Mouse (Mus musculus): ENCODE data around the gene Fignl1. TPM values are rescaled to one million over a fixed set of nuclear protein-coding genes. Genes with fewer than 3 reads are reported as not detected.
A peak's percentile ranks its signal among the peaks of the same experiment; 100 is the strongest.

Gene Fignl1
- total RNA-seq (2021): 1 to 10 TPM; 2.1 to 2.9 TPM
- long read RNA-seq, partial matches to known transcripts: 0 of 5 reads
- long read RNA-seq, other reads (novel, unspliced or antisense): 0 of 5 reads

GRCm38 (mm10) chr11:11808820-11809403 is at the start of gene Fignl1:
TSS of gene Fignl1 (minus strand) at chr11:11808962.
- DNase-seq (ENCODE audit: low spot score in 2 of 2): peak; percentile 97 to 98

DNA sequence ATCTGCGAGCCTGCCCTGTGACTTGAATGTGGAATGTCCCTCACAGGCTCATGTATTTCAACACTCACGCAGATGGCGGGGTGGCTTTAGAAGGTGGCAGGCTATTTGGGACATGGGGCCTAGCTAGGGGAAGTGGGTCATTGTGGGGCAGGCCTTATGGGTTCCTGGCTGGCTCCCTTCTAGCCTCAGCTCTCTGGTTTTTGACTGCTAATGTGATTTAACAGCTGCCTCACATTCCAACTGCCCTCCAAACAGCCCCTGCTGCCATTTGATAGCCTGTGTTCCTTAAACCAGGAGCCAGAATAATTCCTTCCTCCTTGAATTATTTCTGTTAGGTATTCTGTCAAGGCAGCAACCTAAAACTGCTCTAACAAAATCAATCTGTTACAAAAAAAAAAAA is 48.2 kb upstream of the Fignl1 start:
- no peak for DNase-seq (ENCODE audit: low spot score in 2 of 2)

GRCm38 (mm10) chr11:11855685-11856131 is 46.9 kb upstream of the Fignl1 start:
- peak; percentile 47 to 61 for DNase-seq (ENCODE audit: low spot score in 2 of 2)

- no peak for DNase-seq (ENCODE audit: low spot score in 2 of 2)
Measured at GRCm38 (mm10) chr11:11855061-11855672, 46.4 kb upstream of the Fignl1 start.

- DNase-seq (ENCODE audit: low spot score in 2 of 2): no peak
Measured at GRCm38 (mm10) chr11:11853731-11854461, 45.1 kb upstream of the Fignl1 start.

- DNase-seq (ENCODE audit: low spot score in 2 of 2): no peak
Measured at GRCm38 (mm10) chr11:11851957-11852505, 43.3 kb upstream of the Fignl1 start.

- DNase-seq (ENCODE audit: low spot score in 2 of 2): no peak
Measured at GRCm38 (mm10) chr11:11850476-11851267, 41.9 kb upstream of the Fignl1 start.

GRCm38 (mm10) chr11:11849513-11850311 is 41.0 kb upstream of the Fignl1 start:
- DNase-seq (ENCODE audit: low spot score in 2 of 2): no peak

GRCm38 (mm10) chr11:11848467-11848866 is 39.7 kb upstream of the Fignl1 start:
- DNase-seq (ENCODE audit: low spot score in 2 of 2): no peak

DNA sequence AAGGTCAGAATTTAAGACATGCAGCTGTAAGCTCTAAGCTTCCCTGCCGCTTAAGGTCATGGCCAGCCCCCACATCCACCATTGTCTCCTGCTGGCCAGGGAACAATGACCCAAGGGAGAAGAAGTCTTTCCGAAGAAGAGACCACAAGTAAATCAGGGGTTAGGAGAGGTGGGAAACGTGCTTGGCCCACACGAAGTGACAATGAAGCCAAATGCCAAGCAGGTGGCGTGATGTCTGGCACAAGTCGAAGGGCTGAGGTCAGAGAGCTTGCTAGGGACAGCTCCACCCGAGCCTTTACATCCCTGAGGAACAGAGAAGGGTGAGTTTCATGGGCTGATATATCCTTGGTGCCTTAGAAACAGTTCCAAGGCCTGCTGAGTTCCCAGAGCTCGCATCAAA is 36.3 kb upstream of the Fignl1 start:
- DNase-seq (ENCODE audit: low spot score in 2 of 2): no peak

GRCm38 (mm10) chr11:11844367-11844971 is 35.7 kb upstream of the Fignl1 start:
- DNase-seq (ENCODE audit: low spot score in 2 of 2): peak in 1 of 2 experiments; percentile 46

- DNase-seq (ENCODE audit: low spot score in 2 of 2): no peak
Measured at GRCm38 (mm10) chr11:11841590-11841989, 32.8 kb upstream of the Fignl1 start.

GRCm38 (mm10) chr11:11840746-11841145 is 32.0 kb upstream of the Fignl1 start:
- no peak for DNase-seq (ENCODE audit: low spot score in 2 of 2)

GRCm38 (mm10) chr11:11839874-11840273 is 31.1 kb upstream of the Fignl1 start:
- no peak for DNase-seq (ENCODE audit: low spot score in 2 of 2)

DNA sequence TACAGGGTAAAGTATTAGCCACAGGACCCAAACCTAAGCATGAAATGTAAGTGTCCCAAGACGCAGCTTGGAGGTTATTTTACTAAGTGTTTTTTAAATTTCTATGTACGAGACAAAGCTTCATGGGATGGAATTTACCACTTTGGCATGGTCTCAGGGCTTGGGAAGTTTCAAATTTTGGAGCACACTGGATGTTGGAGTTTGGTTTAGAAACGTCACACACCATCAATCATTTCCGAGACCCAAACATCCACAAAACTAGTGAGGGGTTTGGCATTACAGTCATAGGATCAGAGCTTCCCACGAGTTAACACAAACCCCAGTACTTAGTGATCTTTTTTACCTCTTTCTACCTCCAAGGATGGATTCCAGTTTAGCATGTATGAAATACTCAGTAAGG is 28.6 kb upstream of the Fignl1 start:
- no peak for DNase-seq (ENCODE audit: low spot score in 2 of 2)

GRCm38 (mm10) chr11:11836713-11837370 is 28.1 kb upstream of the Fignl1 start:
- DNase-seq (ENCODE audit: low spot score in 2 of 2): no peak

GRCm38 (mm10) chr11:11836262-11836661 is 27.5 kb upstream of the Fignl1 start:
- no peak for DNase-seq (ENCODE audit: low spot score in 2 of 2)

DNA sequence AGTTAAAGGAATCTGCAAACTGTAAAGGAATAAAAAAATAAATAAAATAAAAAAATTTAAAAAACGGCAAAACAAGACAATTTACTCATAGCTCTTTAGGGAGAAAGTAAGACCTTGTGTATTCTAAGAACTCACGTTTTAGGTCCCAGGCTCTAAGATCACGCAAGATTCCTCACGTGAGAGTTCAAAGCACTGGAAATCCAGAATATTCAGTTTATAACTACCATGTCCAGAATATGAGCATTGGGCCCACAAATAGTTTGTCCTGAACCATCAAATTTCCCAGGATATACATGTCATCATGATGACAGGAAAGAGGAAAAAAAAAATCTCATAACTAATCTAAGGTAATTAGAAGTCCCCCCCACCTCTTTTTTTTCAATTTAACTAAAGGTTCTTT is 27.0 kb upstream of the Fignl1 start:
- no peak for DNase-seq (ENCODE audit: low spot score in 2 of 2)

- no peak for DNase-seq (ENCODE audit: low spot score in 2 of 2)
Measured at GRCm38 (mm10) chr11:11835361-11835760, 26.6 kb upstream of the Fignl1 start.

Measured in layer of hippocampus, postnatal 10 days (tissue).